Mouse (Mus musculus): ENCODE results near the gene Gna15. TPM values are rescaled to one million over a fixed set of nuclear protein-coding genes. Genes with fewer than 3 reads are reported as not detected.

Gna15 gene
- 1 to 10 TPM; 2.3 to 3.1 TPM for total RNA-seq (2021)

DNA sequence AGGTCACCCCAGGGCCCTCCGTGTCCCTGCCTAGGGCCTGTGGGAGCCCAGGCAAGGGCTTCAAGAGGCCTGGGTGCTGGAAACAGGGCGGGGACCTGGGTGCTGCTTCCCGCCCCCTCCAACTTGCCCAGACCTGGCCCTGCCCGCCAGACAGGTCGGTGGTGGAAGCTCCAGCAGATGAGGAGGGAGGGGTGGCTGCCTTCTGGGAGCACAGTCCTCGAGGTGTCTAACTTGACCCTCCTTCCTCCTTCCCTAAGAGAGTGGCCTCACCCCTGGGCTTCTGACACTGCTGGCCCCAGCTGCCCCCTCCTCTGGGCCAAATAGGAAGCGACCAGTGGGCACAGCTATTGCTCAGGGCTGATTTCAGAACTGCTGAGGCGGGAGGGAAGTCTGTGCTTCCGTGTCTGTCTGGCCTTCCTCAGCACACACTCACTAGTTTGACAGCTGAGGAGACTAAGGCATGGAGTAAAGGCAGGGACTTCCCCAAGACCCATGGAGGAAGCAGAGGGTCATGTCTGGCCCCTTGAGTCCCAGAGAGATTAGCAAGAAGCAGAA, at the start of gene Gna15:
Gna15 (minus strand) TSS at position 175 of the 555 bp plus-strand sequence.
- no peak for DNase-seq (ENCODE audit: low spot score in 2 of 2)
- intact Hi-C loops (cut with DNase I), result no loop called here

DNA sequence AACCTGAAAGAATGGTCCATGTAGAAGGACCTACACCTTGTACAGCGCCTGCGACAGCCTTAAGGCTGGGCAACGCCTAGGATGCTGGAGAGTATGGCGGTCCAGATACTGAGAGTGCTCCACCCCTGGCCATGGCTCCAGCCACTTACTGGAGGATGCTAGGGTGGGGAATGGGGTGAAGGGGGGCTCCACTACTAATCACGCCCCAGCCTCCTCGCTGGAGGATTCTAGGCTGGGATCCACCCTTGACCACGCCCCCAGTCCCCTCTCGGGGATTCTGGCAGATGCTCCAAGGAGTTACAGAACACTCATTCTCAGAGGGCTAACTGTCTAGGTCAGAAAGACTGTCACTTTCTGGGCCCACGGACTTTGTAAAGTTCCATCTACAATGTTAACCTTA, 49.0 kb upstream of the Gna15 start:
- no peak for DNase-seq (ENCODE audit: low spot score in 2 of 2)
- intact Hi-C loops (cut with DNase I), result no loop called here

DNA sequence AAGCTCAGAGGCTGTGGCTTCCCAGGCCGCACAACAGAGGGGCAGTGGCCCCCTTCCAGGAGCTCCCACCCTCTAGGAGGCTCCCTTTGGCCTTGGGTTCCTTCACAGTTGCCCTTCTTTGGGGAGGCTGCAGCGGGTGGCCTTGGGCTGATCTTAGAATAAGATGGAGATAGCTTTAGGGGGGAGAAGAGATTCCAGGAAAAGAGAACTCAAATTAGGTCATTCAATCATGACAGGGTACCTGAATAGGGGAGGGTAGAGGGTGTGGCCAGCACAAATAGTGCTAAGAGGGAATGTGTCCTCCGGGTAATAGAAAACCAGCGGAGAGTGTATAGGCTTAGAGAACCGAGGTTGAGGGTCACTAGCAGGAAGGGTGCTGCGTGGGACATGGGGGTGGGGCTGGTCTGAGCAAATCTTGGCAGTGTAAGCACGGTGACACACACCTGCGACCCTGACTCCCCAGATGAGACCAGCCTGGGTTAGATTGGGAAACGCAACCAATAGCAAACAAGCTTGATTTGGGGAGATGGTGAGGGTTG, 48.2 kb upstream of the Gna15 start:
- intact Hi-C loops (cut with DNase I), result no loop called here
- DNase-seq (ENCODE audit: low spot score in 2 of 2), result no peak

DNA sequence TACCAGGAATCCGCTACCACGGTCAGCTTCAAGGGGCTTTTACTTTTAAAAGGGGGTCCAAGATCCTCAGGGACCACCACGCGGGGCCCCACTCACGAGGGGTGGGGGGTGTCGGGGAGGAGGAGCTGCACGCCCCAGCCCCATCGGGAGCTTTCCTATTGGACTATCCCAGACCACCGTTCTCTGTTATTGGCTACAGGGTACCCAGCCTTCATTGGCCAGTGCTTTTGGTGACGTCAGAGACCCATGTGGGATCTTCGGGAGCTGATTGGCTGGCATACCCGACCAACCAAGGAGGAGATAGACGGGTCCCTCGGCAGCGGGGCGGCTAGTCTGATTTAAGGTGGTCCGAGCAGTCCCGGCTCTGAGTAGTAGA, 47.5 kb upstream of the Gna15 start:
- intact Hi-C loops (cut with DNase I), result no loop called here
- DNase-seq (ENCODE audit: low spot score in 2 of 2), result peak; percentile 98 to 99

DNA sequence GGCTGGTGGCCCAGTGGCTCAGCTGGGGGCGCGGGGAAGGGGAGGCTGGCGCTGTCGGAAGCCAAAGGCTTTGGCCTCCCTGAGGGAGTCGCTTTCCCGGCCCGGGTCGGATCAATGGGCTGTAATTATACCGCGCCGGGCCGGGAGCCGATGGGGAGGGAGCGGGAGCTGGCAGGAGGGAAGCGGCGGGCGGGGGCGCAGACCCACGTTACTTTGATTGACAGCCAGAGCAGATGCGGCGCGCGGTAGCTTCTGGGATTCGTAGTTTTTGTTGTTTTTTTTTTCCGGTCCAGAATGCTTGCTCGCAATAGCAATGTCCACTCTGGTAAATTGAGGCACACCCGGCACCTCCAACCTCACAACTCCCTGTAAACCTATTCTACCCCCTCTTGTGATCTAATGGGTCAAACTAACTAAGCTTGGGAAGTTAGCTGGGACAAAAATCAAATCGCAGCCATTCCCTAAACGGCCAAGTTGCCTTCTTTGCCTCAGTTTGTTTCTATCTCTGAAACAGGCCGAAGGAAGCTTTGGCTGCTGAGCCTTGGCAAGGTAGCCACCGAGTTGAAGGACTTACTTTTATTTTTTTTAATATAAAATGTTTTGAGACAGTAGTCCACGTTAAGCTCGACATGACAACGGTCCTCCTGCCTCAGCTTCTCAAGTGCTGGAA, 46.9 kb upstream of the Gna15 start:
- peak; percentile 92 to 93 for DNase-seq (ENCODE audit: low spot score in 2 of 2)
- intact Hi-C loops (cut with DNase I), result no loop called here

DNA sequence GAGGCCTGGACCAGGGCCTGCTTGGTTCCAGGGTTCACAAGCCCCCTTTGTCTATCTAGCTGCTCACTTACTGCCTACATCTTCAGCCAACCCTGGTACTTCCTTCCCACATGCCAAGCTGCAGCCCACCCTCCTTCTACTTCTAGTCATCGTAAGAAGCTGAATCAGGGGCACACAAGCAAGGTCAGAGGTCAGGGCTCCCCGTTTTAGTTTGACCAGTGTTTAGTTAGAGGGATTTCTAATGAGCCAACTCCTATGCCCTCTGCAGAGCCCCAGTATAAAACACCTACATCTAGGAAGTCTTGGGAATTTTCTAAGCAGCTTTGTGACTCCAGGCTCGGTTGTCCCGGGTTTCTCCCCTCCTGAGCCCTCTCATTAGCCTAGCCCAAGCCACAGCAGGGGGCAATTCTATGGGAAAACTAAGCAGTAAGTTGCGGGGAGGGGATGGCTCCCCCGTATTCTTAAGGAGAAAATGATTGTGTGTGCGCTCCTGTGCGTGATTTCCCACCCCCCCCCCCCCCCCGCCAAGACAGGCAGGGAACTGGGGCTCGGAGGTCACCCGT, 46.3 kb upstream of the Gna15 start:
- intact Hi-C loops (cut with DNase I), result no loop called here
- DNase-seq (ENCODE audit: low spot score in 2 of 2), result no peak

DNA sequence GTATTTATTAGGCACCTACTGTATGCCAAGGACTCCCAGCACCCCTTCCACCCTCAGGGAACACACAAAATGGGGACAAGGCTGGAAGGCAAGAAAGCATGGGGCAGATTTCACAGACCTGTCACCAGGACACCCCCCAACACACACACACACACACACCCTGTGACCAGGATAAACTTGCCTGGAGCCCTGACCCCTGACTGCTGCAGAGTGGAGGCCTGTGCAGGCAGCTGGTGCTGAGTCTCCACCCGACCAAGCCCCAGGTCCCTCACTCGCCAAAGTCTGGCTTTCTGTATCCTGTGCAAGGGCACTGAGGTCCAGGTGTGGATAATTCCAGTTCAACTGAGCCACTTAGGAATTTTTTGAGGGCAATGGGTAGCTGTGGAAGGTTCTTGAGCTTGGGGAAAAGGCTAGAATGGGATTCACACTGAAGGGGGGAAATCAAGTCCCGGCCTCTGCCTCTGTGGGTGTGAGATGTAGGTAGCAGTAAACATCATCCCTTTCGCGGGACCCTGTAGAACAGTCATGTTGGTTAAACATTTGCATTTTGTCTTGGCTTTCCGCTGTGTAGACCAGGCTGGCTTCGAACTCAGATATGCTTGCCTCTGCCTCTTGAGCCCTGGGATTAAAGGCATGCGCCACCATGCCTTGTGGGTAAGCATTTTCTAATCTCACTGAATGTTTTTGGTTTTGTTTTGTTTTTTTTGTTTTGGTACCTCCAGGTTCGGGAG, 45.6 kb upstream of the Gna15 start:
- no peak for DNase-seq (ENCODE audit: low spot score in 2 of 2)
- intact Hi-C loops (cut with DNase I), result no loop called here

DNA sequence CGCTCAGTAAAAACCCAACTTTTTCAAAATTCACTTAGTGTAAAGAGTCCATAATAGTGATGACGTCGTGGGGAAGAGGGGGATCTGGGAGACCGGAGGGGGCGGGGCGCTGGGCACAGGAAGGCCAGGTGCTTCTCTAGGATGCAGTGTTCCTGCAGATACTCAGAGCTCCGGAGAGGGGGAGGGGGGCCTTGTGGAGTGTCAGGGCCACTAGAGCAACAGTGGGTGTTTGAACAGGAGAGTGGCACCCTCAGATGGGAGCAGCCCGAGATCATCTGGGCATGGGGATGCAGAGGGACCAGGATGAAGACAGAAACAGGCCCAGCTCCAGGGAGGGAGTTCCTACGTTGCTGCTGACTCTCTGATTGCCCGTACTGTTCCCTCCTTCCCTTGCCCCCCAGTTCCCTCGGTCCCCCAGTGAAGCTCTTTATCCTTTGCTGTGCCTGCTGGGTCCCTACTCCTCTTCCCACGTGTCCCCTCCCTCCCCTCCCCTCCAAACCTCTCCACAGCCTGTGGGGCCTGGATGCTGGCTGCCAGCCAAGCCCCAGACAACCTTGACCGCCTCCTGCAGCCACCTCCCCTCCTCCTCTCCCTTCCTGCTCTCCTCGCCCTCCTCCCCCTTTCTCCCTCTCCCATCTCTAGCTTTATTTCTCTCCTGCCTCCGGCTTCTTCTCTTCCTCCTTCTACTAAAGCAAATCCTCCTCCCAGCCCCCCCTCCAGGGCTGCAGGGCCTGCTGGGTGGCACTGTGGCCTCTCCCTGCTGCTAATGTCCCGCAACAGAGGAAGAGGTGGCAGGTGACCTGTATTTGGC, 44.6 kb upstream of the Gna15 start:
- no peak for DNase-seq (ENCODE audit: low spot score in 2 of 2)
- intact Hi-C loops (cut with DNase I), result no loop called here

DNA sequence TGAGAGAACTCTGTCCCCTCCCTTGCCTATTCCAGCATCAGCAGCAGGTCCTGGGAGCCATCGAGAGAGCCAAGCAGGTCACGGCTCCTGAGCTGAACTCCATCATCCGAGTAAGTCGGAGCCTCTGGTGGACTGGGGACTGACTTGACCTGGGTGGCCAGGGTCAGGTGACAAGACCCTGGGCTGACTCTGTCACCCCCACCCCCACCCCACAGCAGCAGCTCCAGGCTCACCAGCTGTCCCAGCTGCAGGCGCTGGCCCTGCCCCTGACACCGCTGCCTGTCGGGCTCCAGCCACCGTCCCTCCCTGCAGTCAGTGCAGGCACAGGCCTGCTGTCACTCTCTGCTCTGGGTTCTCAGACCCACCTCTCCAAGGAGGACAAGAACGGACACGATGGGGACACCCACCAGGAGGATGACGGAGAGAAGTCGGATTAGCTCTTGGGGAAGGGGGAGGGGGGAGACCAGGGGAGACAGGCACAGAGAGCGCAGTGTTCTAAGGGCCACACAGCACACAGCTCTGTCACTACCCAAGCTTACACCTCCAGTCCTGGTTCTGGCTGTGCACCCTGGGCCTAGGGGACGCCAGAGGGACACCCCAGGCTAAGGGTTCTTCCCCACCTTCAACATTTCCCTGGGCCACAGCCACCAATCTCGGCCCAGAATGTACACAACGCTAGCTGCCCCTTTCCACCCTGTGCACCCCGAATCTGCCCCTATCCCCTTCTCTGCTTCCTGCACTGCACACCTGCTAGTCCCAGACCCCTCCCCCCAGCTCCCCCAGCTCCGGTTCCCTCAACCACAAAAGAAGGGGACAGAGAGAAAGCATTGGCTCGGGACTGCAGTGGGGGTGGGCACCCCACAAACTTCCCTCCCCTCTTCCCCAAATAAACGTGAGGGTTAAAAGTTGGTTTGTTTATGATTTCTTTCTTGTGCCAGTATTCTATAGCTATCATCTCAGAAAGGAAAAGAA, 41.5 kb upstream of the Gna15 start:
- no peak for DNase-seq (ENCODE audit: low spot score in 2 of 2)
- intact Hi-C loops (cut with DNase I), result no loop called here

DNA sequence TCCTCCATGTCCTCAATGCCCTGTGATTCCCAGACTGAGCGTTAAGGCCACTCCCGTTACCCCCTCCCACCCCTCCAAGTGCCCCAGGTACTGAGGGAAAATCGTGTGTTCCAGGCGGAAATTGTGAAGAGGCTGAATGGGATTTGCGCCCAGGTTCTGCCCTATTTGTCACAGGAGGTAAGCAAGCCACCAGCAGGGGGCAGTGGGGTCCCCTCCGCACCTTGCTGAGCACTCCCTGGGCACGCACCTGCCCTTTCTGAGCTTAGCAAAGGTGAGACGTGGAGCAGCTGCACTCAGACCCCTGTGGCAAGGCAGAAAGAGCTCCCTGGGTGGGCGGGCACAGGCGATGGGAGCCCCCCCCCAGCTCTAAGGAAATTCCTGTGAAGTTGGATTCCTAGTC, 40.7 kb upstream of the Gna15 start:
- intact Hi-C loops (cut with DNase I), result no loop called here
- no peak for DNase-seq (ENCODE audit: low spot score in 2 of 2)

DNA sequence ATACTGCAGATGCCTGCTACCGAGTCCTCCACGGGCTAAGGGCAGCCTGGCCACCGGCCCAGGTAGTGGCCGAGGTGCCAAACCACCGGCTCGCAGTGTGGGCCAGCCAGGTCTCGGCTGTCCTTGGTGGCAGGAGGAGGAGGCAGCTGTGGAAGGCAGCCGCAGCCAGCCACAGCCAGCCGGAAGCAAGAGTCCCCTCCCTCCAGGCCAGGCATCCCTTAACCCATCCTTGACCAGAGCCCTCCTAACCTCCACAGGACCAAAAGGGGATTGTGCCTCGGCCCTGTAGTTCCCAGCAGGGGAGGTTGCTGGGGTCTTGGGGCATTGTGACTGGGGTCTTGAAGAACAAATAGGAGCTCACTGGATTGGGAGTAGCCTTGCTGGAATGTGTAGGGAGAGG, 40.2 kb upstream of the Gna15 start:
- intact Hi-C loops (cut with DNase I), result no loop called here
- no peak for DNase-seq (ENCODE audit: low spot score in 2 of 2)

DNA sequence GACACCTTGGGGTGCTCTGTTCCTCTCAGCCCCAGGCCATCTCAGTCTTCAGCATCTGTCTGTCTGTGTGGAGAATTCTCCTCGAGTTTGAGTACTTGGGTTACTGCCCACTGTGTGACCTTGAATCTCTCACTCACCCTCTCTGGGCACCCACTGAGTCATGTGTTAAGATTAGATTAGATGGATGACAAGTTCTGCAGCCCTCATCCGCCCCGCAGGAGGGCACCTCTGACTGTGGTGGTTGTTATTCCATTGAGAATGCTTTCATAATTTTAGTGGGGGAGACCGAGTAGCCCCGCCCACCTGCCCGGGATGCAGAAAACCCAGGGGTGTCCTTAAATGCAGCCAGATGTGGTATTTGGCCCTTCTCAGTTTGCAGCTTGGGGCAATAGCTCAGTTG, 39.5 kb upstream of the Gna15 start:
- intact Hi-C loops (cut with DNase I), result loop anchor here (2.0 kb wide), 1 partner anchor 41 kb away; no protein-coding TSS in a partner anchor

DNA sequence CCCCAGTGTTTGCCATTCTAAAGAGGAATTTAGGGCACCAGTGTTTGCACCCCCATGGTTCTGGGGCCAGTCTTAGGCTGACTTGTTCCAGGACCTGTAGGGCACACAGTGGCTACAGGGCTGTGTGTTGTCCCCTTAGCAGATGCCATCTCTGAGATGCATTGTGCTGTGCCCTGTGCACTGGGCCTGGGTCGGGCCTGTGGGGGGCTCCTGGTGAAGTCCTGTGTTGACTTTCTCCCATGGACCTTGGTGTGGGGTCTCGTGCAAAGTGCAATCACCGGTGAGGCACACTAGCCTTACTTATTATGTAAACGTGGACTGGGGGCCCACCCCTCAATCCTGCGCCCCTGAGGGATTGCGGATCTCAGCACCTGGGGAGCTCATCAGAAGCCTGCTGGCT, 38.4 kb upstream of the Gna15 start:
- intact Hi-C loops (cut with DNase I), result loop anchor here (2.0 kb wide), 1 partner anchor 42 kb away; no protein-coding TSS in a partner anchor
- DNase-seq (ENCODE audit: low spot score in 2 of 2), result no peak

More for the DNA sequence above, 39.5 kb upstream of the Gna15 start:
- no peak for DNase-seq (ENCODE audit: low spot score in 2 of 2)

DNA sequence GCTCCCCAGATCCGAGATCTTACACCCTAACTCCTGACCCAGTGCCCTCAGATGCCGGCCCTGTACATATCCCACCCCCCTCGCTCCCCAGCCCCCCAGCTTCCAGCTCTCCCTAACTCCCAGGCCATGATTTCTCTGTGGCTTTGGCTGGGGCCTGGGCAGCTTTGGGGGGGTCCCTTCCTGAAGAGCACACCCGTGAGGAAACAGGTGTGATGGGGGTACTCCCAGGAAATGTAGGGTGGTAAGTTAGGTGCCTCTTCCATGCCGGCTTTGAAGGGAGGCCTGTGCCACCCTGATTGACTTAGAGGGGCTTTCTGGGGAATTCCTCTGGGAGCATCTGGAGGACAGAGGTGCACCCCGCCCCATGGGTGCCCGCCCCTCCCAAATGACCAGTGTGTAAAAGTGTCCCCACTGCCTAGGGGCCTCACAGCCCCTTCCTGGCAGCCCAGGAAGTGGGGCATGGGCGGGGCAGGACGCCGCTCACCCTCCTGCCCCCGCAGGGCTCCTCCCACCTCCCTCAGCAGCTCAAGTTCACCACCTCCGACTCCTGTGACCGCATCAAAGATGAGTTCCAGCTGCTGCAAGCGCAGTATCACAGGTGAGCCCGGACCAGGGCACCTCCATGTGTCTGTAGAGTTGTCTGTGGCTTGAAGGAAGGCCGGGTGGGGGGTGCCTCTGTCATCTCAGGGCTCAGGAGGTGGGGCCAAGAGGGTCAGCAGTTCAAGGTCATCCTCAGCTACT, 36.9 kb upstream of the Gna15 start:
- intact Hi-C loops (cut with DNase I), result no loop called here

DNA sequence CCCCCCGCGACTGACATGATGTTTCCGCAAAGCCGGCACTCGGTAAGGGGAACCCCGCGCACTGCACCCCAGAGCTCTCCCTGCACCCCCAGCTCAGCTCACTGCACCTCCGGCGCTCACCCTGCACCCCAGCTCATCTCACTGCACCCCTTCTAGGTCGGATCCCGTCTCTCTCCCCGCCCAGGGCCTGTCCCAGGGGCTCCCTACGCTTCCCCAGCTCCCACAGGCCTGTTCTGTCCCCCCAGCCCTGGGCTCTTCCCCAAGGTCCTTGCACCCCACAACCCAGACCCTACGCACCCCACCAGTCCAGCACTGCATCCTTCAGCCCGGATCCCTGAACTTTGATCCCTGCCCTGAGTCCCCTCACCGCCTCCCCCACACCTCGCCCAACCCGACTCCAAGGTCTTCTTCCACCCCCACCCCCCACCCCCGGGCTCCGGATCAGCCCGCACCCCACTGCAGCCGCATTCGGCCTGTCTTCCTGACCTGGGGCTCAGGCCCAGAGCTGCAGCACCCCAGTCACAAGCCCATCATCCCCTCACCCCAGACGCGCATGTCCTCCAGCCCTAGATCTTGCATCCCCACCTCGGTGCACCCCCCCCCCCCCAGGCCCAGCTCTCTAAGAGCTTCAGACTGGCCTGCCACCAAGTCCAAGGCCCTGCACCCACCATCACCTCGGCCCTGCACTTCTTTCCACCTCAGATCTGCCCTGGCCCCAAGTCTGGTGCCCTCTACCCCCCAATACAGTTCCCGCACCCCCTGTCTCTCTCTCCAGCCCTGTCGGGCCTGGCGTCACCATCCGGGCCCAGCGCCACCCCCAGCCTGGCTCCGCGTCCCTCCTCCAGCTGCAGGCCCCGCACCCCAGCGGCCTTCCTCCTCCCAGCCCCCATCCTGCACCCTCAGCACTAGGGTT, 35.9 kb upstream of the Gna15 start:
- DNase-seq (ENCODE audit: low spot score in 2 of 2), result peak; percentile 80 to 83
- intact Hi-C loops (cut with DNase I), result no loop called here

More for the DNA sequence above, 36.9 kb upstream of the Gna15 start:
- no peak for DNase-seq (ENCODE audit: low spot score in 2 of 2)

DNA sequence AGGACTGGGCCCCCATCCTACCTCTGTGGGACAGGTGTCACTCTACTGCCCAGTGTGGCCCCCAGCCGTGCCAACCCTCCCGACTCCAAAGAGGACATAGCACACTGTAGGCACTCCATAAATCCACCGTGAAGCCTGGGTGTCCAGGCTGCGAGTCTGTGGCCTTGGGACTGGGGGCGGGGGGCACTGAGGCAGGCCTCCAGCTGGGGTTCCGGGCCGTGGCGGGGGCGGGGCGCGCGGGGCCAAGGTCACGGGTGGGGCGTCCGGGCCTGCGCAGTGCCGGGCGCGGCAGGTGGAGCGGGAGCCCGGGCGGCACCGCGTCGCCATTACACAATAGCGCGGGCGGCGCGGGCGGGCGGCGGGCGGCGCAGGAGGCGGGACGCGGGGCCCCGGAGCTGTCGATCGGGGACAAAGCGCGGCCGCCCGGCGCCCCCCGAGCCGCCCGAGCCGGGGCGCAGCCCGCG, 35.2 kb upstream of the Gna15 start, which contains the start of gene Aes:
Aes (plus strand) TSS at position 326 of the 464 bp plus-strand sequence.
- peak; percentile 77 to 81 for DNase-seq (ENCODE audit: low spot score in 2 of 2)
- intact Hi-C loops (cut with DNase I), result no loop called here

DNA sequence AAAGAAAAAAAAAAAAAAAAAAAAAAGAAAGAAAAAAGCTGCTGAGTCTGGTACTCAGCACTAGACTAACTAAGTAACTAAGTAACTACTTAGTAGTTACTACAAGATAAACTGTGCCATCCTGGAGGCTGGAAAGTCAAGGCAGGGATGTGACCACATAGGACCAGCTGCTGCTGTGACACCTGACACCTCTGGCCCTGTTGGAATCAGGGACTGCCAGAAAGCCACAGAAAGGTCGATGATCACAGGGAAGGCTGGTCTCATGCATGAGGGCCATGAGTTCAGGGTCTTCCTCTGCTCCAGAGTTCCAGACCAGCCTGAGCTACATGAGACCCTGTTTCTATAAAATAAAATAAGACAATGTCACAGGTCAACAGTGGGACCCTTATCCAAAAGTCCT, 33.5 kb upstream of the Gna15 start:
- intact Hi-C loops (cut with DNase I), result no loop called here

More for the DNA sequence above, 33.5 kb upstream of the Gna15 start:
- DNase-seq (ENCODE audit: low spot score in 2 of 2), result no peak

Data from left cerebral cortex, postnatal 36 days (tissue).